Mouse (Mus musculus): ENCODE results near the gene Ermp1.
A peak's percentile ranks its signal among the peaks of the same experiment; 100 is the strongest.

The Ermp1 gene

GRCm38 (mm10) chr19:29647651-29648549 is at the start of gene Ermp1:
Gene Ermp1, minus strand, starts transcription at chr19:29648415.
- DNase-seq (ENCODE audit: inconsistent age in 2 of 2, low spot score in 1 of 2) = peak; percentile 96 to 99

- no peak for DNase-seq (ENCODE audit: inconsistent age in 2 of 2, low spot score in 1 of 2)
Measured at GRCm38 (mm10) chr19:29697245-29697874, 49.1 kb upstream of the Ermp1 start, which contains the start of gene Mlana. Gene Mlana, plus strand, starts transcription at chr19:29697824.

- DNase-seq (ENCODE audit: inconsistent age in 2 of 2, low spot score in 1 of 2) = no peak
Measured at GRCm38 (mm10) chr19:29696840-29697239, 48.6 kb upstream of the Ermp1 start.

GRCm38 (mm10) chr19:29696309-29696708 is 48.1 kb upstream of the Ermp1 start:
- DNase-seq (ENCODE audit: inconsistent age in 2 of 2, low spot score in 1 of 2) = no peak

- DNase-seq (ENCODE audit: inconsistent age in 2 of 2, low spot score in 1 of 2) = no peak
Measured at GRCm38 (mm10) chr19:29695071-29695470, 46.9 kb upstream of the Ermp1 start.

GRCm38 (mm10) chr19:29683844-29684540 is 35.8 kb upstream of the Ermp1 start:
- peak; percentile 76 to 93 for DNase-seq (ENCODE audit: inconsistent age in 2 of 2, low spot score in 1 of 2)

GRCm38 (mm10) chr19:29680182-29681152 is 32.3 kb upstream of the Ermp1 start:
- no peak for DNase-seq (ENCODE audit: inconsistent age in 2 of 2, low spot score in 1 of 2)

- DNase-seq (ENCODE audit: inconsistent age in 2 of 2, low spot score in 1 of 2) = no peak
Measured at GRCm38 (mm10) chr19:29678181-29678778, 30.1 kb upstream of the Ermp1 start.

GRCm38 (mm10) chr19:29676479-29677193 is 28.4 kb upstream of the Ermp1 start:
- DNase-seq (ENCODE audit: inconsistent age in 2 of 2, low spot score in 1 of 2) = no peak

GRCm38 (mm10) chr19:29675562-29676078 is 27.4 kb upstream of the Ermp1 start:
- DNase-seq (ENCODE audit: inconsistent age in 2 of 2, low spot score in 1 of 2) = no peak

- DNase-seq (ENCODE audit: inconsistent age in 2 of 2, low spot score in 1 of 2) = no peak
Measured at GRCm38 (mm10) chr19:29674946-29675345, 26.7 kb upstream of the Ermp1 start.

GRCm38 (mm10) chr19:29672660-29673059 is 24.4 kb upstream of the Ermp1 start:
- DNase-seq (ENCODE audit: inconsistent age in 2 of 2, low spot score in 1 of 2) = no peak

- DNase-seq (ENCODE audit: inconsistent age in 2 of 2, low spot score in 1 of 2) = no peak
Measured at GRCm38 (mm10) chr19:29671160-29671559, 22.9 kb upstream of the Ermp1 start.

GRCm38 (mm10) chr19:29670247-29670646 is 22.0 kb upstream of the Ermp1 start:
- no peak for DNase-seq (ENCODE audit: inconsistent age in 2 of 2, low spot score in 1 of 2)

- DNase-seq (ENCODE audit: inconsistent age in 2 of 2, low spot score in 1 of 2) = no peak
Measured at GRCm38 (mm10) chr19:29668135-29668534, 19.9 kb upstream of the Ermp1 start.

- peak; percentile 78 to 84 for DNase-seq (ENCODE audit: inconsistent age in 2 of 2, low spot score in 1 of 2)
Measured at GRCm38 (mm10) chr19:29666965-29667594, 18.9 kb upstream of the Ermp1 start.

- no peak for DNase-seq (ENCODE audit: inconsistent age in 2 of 2, low spot score in 1 of 2)
Measured at GRCm38 (mm10) chr19:29666164-29666563, 17.9 kb upstream of the Ermp1 start.

GRCm38 (mm10) chr19:29664934-29665333 is 16.7 kb upstream of the Ermp1 start:
- no peak for DNase-seq (ENCODE audit: inconsistent age in 2 of 2, low spot score in 1 of 2)

GRCm38 (mm10) chr19:29663780-29664179 is 15.6 kb upstream of the Ermp1 start:
- DNase-seq (ENCODE audit: inconsistent age in 2 of 2, low spot score in 1 of 2) = no peak

Measured in adrenal gland, adult (tissue).